Mouse (Mus musculus) forebrain, embryonic 13.5 days (tissue): ENCODE data around the gene Smurf2. TPM values are rescaled to one million over a fixed set of nuclear protein-coding genes. Genes with fewer than 3 reads are reported as not detected.

Experiments
- ATAC-seq: fragments of 200-750 bp; cut with Nextera tagmentation; 2 replicates; pipeline ENCODE4 v1.8.0; 2017
- H3K27ac ChIP-seq: fragments of 300-500 bp; sonication (generic); 2 replicates; pipeline ENCODE4 v1.5.1; 2015; ENCODE audit warnings: inconsistent platforms, mild to moderate bottlenecking, moderate library complexity
- H3K27me3 ChIP-seq: fragments of 300-500 bp; sonication (generic); 2 replicates; pipeline ENCODE4 v1.6.1; 2015; ENCODE audit warnings: mild to moderate bottlenecking, inconsistent platforms
- H3K36me3 ChIP-seq: fragments of 300-500 bp; sonication (generic); 2 replicates; pipeline ENCODE4 v1.6.1; 2015; ENCODE audit warnings: mild to moderate bottlenecking, inconsistent platforms; ENCODE audit not compliant: poor library complexity, severe bottlenecking
- H3K4me1 ChIP-seq: fragments of 300-500 bp; sonication (generic); 2 replicates; pipeline ENCODE4 v1.6.1; 2015; ENCODE audit warnings: inconsistent platforms
- H3K4me2 ChIP-seq: fragments of 300-500 bp; sonication (generic); 2 replicates; pipeline ENCODE4 v1.6.1; 2015; ENCODE audit warnings: inconsistent platforms, mild to moderate bottlenecking, moderate library complexity
- H3K4me3 ChIP-seq: fragments of 300-500 bp; sonication (generic); 2 replicates; pipeline ENCODE4 v1.5.1; 2015; ENCODE audit warnings: mild to moderate bottlenecking, inconsistent platforms
- H3K9ac ChIP-seq: fragments of 300-500 bp; sonication (generic); 2 replicates; pipeline ENCODE4 v1.6.1; 2015; ENCODE audit warnings: mild to moderate bottlenecking, inconsistent platforms
- H3K9me3 ChIP-seq: fragments of 300-500 bp; sonication (generic); replicated peaks from 2 replicates; pipeline ENCODE4 v1.6.1; 2016; ENCODE audit warnings: inconsistent platforms
- WGBS: fragments of 180-500 bp; shearing (Covaris S2); methylation state at CpG from one replicate; pipeline ENCODE4 v1.1.7; 2015; 5-methylcytosine and 5-hydroxymethylcytosine counted together
- polyA plus RNA-seq: library from polyadenylated mRNA; unstranded; fragments of >200 nt; fragmentation: Nextera tagmentation; extraction: Ambion mirVana; gene quantifications from 2 replicates; pipeline ENCODE4 v1.2.1, GENCODE M21; 2015

Gene Smurf2
- polyA plus RNA-seq, 1 experiment from 2014 or later = 16.0 TPM

DNA sequence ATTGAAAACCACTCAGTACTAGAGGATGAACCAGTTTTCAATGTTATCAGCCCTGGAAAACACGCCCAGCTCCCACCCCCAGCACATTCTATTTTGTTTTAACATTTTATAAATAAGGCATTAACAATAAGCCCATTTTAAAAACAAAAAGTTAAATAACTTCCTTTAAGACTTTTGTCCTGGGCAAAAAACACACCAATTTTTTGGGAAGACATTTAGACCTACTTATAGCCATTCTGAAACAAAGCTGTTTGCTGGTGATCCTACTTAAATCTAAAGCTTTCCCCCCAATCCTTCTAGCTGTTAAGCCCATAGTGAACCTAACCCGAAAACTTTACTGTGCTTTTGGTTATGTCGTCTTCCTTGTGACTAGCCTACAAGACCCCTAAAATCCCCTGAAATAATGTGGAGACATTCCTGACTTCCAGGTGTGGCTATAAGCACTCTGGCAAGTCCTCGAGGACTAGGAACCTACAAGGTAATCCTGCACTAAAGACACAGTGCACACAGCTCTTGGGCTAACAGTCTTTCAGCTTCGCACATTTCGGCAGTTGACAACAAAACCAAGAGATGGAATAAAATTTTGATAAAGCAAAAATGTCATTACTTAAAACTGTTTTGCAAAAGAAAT is 139.8 kb downstream of the Smurf2 start:
- Histone ChIP-seq H3K9ac (no peak overlapping the region), H3K9me3 (no peaks in the 10 kb centered on the region), H3K4me1 (peaks cover 21% of the 10 kb centered on the region), H3K4me2 (no peak overlapping the region), H3K27ac (no peak overlapping the region), H3K27me3 (no peaks in the 10 kb centered on the region), H3K36me3 (peaks cover 65% of the 10 kb centered on the region), H3K4me3 (no peak overlapping the region)
- no peak for ATAC-seq
- 74% methylated on average over 6 of the region's 6 CpGs for WGBS

DNA sequence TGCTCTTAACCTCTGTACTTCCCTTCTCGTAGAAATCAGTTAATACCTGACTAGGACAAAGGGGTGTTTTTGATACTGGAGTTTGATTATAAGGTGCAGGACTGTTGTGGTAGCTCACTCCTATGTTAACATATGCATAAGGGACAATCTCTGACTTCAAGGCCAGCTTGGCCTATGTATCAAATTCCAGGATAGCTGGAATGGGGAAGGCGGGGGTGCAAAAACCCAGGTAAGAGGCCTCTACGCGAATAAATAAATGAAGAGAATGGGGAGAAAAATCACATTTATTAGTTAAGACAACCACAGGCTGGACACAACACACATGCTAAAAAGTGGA is 140.5 kb downstream of the Smurf2 start:
- Histone ChIP-seq H3K9ac (no peak overlapping the region), H3K4me3 (no peak overlapping the region), H3K27ac (peak overlapping the region; percentile 88), H3K4me2 (no peak overlapping the region; the same call in 1 of the 2 replicates), H3K36me3 (peaks cover 65% of the 10 kb centered on the region), H3K9me3 (no peaks in the 10 kb centered on the region), H3K4me1 (peaks cover 15% of the 10 kb centered on the region), H3K27me3 (no peaks in the 10 kb centered on the region)
- 69% methylated on average over 4 of the region's 4 CpGs for WGBS
- no peak for ATAC-seq

DNA sequence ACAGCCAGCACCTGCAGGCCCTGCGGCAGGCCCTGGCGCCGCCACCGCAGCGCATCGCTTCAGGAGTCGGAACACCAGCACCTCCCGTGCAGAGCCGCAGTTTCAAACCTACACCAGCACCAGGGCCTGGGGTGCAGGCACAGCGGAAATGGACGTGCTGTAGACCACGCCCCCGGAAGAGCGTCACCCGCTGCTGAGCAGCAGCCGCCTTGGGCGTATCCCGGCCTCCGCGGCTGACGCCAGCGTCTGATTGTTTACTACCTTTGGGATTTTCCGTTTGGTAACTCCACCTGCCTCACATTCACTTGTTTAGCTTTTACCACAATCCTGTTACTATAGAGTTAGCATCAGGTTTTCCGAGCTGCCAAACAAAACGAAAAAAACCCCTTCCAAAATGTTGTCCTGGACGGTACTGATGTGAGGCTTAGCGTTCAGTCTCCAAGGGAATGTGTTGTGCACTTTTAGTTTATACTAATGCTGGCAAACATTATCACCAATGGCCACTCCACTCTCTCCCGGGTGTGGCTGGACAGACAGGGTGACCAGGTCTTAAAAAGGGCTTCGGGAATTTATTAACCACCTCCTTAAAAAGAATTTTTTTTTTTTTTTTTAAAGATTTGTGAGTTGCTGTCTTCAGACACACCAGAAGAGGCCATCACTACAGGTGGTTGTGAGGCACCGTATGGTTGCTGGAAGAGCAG is 141.0 kb downstream of the Smurf2 start, which contains the start of gene Polg2:
Gene Polg2 (minus strand): TSS at position 150 of the 701 bp plus-strand sequence.
- H3K36me3 ChIP-seq = peaks cover 65% of the 10 kb centered on the region
- H3K27me3 ChIP-seq = no peaks in the 10 kb centered on the region
- peak within 1 kb of the TSS; percentile 88 for H3K27ac ChIP-seq
- 1% methylated on average over 30 of the region's 30 CpGs for WGBS
- no peaks in the 10 kb centered on the region for H3K9me3 ChIP-seq
- peak within 1 kb of the TSS; percentile 88 for H3K9ac ChIP-seq
- peak; percentile 99 for ATAC-seq
- peak within 1 kb of the TSS; percentile 63 for H3K4me3 ChIP-seq
- H3K4me1 ChIP-seq = peaks cover 14% of the 10 kb centered on the region
- H3K4me2 ChIP-seq = peak within 1 kb of the TSS; percentile 89

DNA sequence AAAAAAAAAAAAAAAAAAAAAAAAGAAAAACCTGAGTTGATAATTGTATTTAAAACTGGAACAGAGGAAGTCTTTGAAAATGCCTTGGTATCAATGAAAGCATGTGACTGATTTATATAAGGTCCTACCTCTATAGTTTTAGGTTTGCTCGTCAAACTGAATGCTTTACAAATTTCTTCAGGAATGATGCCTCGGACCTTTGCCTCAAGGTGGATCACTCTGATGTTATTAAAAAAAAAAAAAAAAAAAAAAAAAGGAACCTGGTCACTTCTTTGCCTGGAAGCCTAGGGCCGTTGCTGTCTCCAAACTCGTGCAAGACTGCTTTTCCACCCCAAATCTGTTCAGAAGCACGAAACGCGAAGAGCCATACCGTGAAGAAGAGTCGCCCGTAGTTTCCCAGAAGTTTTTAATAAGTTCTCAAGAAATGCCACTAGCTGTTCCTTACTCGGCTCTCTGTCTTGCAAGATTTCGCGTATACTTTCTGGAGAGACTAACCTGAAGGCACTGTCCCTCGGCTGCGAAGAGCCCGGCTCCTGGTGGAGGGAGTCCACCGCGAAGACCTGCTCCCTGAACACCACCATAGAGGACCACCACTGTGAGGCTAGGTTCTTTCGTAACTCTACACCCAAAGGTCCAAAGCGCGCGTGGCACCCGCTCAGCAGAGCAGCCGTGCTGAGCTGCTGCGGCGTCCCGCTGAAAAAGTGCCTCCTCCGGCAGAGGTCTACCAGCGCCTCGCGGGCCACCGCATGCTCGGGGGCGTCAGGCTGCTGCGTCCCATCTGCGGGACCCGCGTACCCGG is 141.7 kb downstream of the Smurf2 start:
- no peaks in the 10 kb centered on the region for H3K27me3 ChIP-seq
- peak overlapping the region; percentile 88 for H3K9ac ChIP-seq
- H3K4me3 ChIP-seq = peak overlapping the region; percentile 63
- H3K4me2 ChIP-seq = peak overlapping the region; percentile 89
- no peak; the same call in 1 of the 2 replicates for ATAC-seq
- peak overlapping the region; percentile 88 for H3K27ac ChIP-seq
- no peaks in the 10 kb centered on the region for H3K9me3 ChIP-seq
- H3K4me1 ChIP-seq = peaks cover 12% of the 10 kb centered on the region
- WGBS = 2% methylated on average over 39 of the region's 39 CpGs
- H3K36me3 ChIP-seq = peaks cover 65% of the 10 kb centered on the region

DNA sequence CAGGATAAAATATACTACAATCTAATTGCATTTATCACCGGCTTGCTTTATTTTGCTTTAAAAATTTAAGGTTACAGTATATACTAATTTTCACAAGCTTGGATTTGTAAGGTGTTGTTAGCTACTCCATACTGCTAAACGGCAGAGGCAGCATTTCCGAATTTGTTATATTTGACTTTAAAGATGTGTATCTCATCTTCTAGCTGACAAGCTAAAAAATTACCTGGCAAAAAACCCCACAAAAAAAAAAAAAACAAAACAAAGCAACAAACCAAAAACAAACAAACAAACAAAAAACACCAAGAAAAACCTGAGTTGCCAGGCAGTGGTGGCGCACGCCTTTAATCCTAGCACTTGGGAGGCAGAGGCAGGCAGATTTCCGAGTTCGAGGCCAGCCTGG is 142.4 kb downstream of the Smurf2 start:
- no peak overlapping the region for H3K27ac ChIP-seq
- H3K4me3 ChIP-seq = no peak overlapping the region
- H3K4me2 ChIP-seq = peak overlapping the region; percentile 89; the same call in 1 of the 2 replicates
- H3K36me3 ChIP-seq = peaks cover 65% of the 10 kb centered on the region
- no peak for ATAC-seq
- WGBS = 90% methylated on average over 7 of the region's 7 CpGs
- peaks cover 11% of the 10 kb centered on the region for H3K4me1 ChIP-seq
- no peak overlapping the region for H3K9ac ChIP-seq
- no peaks in the 10 kb centered on the region for H3K9me3 ChIP-seq
- H3K27me3 ChIP-seq = no peaks in the 10 kb centered on the region

DNA sequence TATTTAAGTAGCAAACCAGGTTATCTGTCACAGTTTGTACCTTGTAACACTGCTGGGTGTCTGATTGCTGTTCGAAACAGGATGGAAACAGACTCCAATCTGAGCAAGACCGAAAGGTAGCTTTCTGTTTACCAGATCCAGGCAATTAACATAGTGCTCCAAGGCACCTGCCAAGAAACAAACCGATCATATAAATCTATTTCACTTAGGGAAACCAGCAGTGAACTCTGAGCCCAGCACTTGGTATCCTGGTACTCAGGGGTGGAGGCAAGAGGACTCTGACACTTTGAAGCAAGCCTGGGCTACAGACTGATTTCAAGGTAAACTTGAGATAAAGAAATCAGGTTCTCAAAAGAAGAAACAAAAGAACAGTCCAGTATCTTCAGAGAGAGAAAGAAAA is 143.1 kb downstream of the Smurf2 start:
- no peaks in the 10 kb centered on the region for H3K27me3 ChIP-seq
- H3K4me1 ChIP-seq = peaks cover 9% of the 10 kb centered on the region
- 94% methylated on average over 3 of the region's 3 CpGs for WGBS
- no peak overlapping the region for H3K4me3 ChIP-seq
- H3K9ac ChIP-seq = no peak overlapping the region
- no peak overlapping the region for H3K4me2 ChIP-seq
- H3K27ac ChIP-seq = no peak overlapping the region
- H3K36me3 ChIP-seq = peaks cover 64% of the 10 kb centered on the region
- no peak for ATAC-seq
- H3K9me3 ChIP-seq = no peaks in the 10 kb centered on the region

DNA sequence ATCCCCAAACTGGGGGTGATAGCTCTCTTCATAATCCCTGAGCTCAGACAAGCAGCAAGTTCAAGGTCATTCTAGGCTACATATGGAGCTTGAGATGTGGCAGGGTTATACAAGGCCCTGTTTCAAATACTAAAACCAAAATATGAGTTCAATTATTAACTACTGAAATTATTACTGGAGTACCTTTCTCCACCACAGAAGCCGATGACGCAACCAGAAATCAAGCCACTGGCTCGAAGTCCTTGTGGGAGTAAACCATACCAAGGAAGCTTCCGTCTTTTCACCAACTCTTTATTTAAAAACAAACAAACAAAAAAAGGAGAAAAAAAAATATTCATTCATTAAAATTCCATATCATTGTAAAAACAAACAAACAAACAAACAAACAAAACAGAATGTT is 143.6 kb downstream of the Smurf2 start:
- Histone ChIP-seq H3K4me3 (no peak overlapping the region), H3K4me1 (peaks cover 9% of the 10 kb centered on the region), H3K27me3 (no peaks in the 10 kb centered on the region), H3K9me3 (no peaks in the 10 kb centered on the region), H3K27ac (no peak overlapping the region), H3K36me3 (peaks cover 64% of the 10 kb centered on the region), H3K4me2 (no peak overlapping the region), H3K9ac (no peak overlapping the region)
- ATAC-seq = no peak
- WGBS = 91% methylated on average over 4 of the region's 4 CpGs

DNA sequence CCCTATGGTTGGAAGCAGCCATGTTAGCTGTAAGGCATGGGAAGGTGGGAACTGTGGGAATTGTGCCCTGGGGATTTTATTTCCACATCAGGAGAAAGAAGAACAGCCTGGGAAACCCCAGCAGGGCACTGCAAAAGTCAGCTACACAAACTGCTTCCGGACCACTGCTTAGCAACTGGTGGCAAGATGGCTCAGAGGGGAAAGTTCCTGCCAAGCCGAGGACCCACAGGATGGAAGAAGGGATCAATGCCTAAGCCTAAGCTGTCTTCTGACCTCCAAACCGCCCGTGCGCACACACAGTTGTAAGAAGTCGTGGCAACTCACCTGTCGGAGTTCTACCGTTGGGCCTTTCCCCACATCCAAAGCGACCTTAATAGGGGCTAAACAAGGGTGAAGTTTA is 147.5 kb downstream of the Smurf2 start:
- Histone ChIP-seq H3K27me3 (no peaks in the 10 kb centered on the region), H3K4me1 (peaks cover 2% of the 10 kb centered on the region), H3K36me3 (peaks cover 79% of the 10 kb centered on the region), H3K9me3 (no peaks in the 10 kb centered on the region), H3K9ac (no peak overlapping the region), H3K4me2 (no peak overlapping the region), H3K4me3 (no peak overlapping the region), H3K27ac (no peak overlapping the region)
- WGBS = 93% methylated on average over 9 of the region's 9 CpGs
- ATAC-seq = no peak

DNA sequence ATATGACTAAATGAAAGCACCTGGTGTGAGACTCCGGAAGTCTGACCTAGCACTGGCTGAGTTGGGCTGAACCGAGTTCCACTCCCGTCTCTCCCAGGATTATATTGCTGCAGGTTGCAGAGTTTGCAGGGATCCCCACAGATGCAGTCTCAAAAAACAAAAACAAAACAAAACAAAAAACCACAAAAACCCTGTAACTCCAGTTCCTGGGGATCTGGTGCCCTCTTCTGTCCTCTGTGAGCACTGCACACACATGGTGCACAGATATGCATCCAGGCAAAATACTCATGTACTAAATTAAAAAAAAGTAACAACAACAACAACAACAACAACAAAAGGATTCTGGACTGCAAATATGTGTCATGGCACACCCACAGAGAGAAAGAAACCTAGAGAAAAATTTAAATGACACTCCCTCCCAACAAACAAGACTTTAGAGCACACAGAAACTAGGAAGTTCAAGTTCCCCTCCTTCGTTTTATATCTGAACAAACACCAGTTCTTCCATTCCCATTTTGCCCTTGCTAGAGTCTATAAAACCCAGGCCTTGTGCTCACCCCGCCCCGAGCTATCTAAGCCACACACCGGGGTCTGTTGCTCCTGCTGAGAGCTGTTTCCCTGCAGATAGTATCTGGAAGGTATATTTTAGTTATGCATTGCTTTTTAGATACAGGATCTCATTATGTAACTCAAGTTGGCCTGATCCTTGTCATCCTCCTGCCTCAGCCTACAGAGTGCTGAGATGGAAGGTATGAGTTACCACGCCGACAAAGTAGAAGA is 150.1 kb downstream of the Smurf2 start:
- 94% methylated on average over 9 of the region's 9 CpGs for WGBS

More for the DNA sequence above, 150.1 kb downstream of the Smurf2 start:
- peaks cover 91% of the 10 kb centered on the region for H3K36me3 ChIP-seq
- H3K4me3 ChIP-seq = no peak overlapping the region
- no peak overlapping the region for H3K27ac ChIP-seq
- no peaks in the 10 kb centered on the region for H3K4me1 ChIP-seq
- no peaks in the 10 kb centered on the region for H3K27me3 ChIP-seq
- H3K4me2 ChIP-seq = no peak overlapping the region
- ATAC-seq = no peak
- H3K9me3 ChIP-seq = no peaks in the 10 kb centered on the region
- no peak overlapping the region for H3K9ac ChIP-seq
